Mouse (Mus musculus) Patski (cell line): ENCODE results near the gene Atf1. TPM values are rescaled to one million over a fixed set of nuclear protein-coding genes. Genes with fewer than 3 reads are reported as not detected.

Source experiments
- ATAC-seq: fragments of 100-300 bp; one replicate; pipeline ENCODE4 v1.8.0; 2021
- CTCF ChIA-PET: fragments of 350-600 bp; sonication (Branson Sonifier 250); formaldehyde crosslinking; loops from one replicate; lab custom pipeline; 2022; ENCODE audit warnings: inconsistent platforms; lab: Charles Lee
- POLR2A ChIA-PET: fragments of 350-600 bp; sonication (Branson Sonifier 250); formaldehyde crosslinking; loops from one replicate; lab custom pipeline; 2022; ENCODE audit warnings: antibody characterized with exemption, inconsistent platforms; lab: Charles Lee
- DNase-seq: peaks from one replicate; pipeline ENCODE4 v3.0.0-alpha.2; 2011; ENCODE audit warnings: low read depth, low spot score
- H3K27me3 ChIP-seq: fragments of 371-371 bp; one replicate; pipeline ENCODE4 v1.5.1; 2021
- CTCF ChIP-seq: fragments of 100-300 bp; IDR thresholded peaks from one replicate; pipeline ENCODE4 v1.5.1; 2021
- in situ Hi-C: fragments of 300-500 bp; cut with MboI; formaldehyde crosslinking; loops from 3 replicates; pipeline ENCODE4 v1.11.1; 2018; ENCODE audit warnings: low pct_unique_long_range_greater_than_20kb, mixed read lengths
- polyA plus RNA-seq: library from polyadenylated mRNA; unstranded; gene quantifications from one replicate; pipeline ENCODE4 v1.2.3, GENCODE M21; 2021

The Atf1 gene
- polyA plus RNA-seq, 1 experiment from 2014 or later = 61.2 TPM

GRCm38 (mm10) chr15:100186882-100187672 is 40.5 kb upstream of the Atf1 start:
- ATAC-seq (no peak), DNase-seq (no peak)
- POLR2A ChIA-PET = no interaction called here
- in situ Hi-C loops = no loop called here
- CTCF ChIA-PET = interaction anchor here (1.4 kb wide), 1 partner anchor 10 kb away, joined by 3 read pairs; no protein-coding TSS in a partner anchor
- no peaks in the 10 kb centered on the region for H3K27me3 ChIP-seq
- TF ChIP-seq CTCF = no peak

- no peaks in the 10 kb centered on the region for H3K27me3 ChIP-seq
- TF ChIP-seq CTCF = no peak
- ATAC-seq (no peak), DNase-seq (no peak)
- ChIA-PET POLR2A (no interaction called here), CTCF (no interaction called here)
- in situ Hi-C loops = no loop called here
Observed at GRCm38 (mm10) chr15:100188542-100188941, 39.1 kb upstream of the Atf1 start.

GRCm38 (mm10) chr15:100188962-100189404 is 38.6 kb upstream of the Atf1 start:
- in situ Hi-C loops = no loop called here
- CTCF ChIA-PET = no interaction called here
- TF ChIP-seq CTCF = no peak
- no peaks in the 10 kb centered on the region for H3K27me3 ChIP-seq
- POLR2A ChIA-PET = no interaction called here
- ATAC-seq = no peak
- DNase-seq = no peak

- DNase-seq = no peak
- POLR2A ChIA-PET = no interaction called here
- in situ Hi-C loops = no loop called here
- no peak for TF ChIP-seq CTCF
- CTCF ChIA-PET = no interaction called here
- ATAC-seq = no peak
- H3K27me3 ChIP-seq = no peaks in the 10 kb centered on the region
Observed at GRCm38 (mm10) chr15:100190083-100190482, 37.5 kb upstream of the Atf1 start.

- TF ChIP-seq CTCF = no peak
- CTCF ChIA-PET = interaction anchor here (0.9 to 1.2 kb wide), 4 partner anchors 14 to 252 kb away, joined by 3 to 4 read pairs (median 3); partner anchors contain the start of gene Atf1
- ATAC-seq = no peak
- POLR2A ChIA-PET = interaction anchor here (1.1 kb wide), 1 partner anchor 22 kb away, joined by 3 read pairs; no protein-coding TSS in a partner anchor
- in situ Hi-C loops = no loop called here
- DNase-seq = no peak
- H3K27me3 ChIP-seq = no peaks in the 10 kb centered on the region
Observed at GRCm38 (mm10) chr15:100198983-100199745, 28.5 kb upstream of the Atf1 start.

- no peaks in the 10 kb centered on the region for H3K27me3 ChIP-seq
- no peak for TF ChIP-seq CTCF
- DNase-seq = no peak
- ATAC-seq = no peak
- ChIA-PET POLR2A (no interaction called here), CTCF (interaction anchor here (0.9 to 1.2 kb wide), 3 partner anchors 14 to 175 kb away, joined by 3 to 4 read pairs (median 3); partner anchors contain the start of gene Atf1)
- in situ Hi-C loops = no loop called here
Observed at GRCm38 (mm10) chr15:100199790-100200189, 27.8 kb upstream of the Atf1 start.

GRCm38 (mm10) chr15:100201806-100202205 is 25.8 kb upstream of the Atf1 start:
- no peaks in the 10 kb centered on the region for H3K27me3 ChIP-seq
- TF ChIP-seq CTCF = no peak
- in situ Hi-C loops = no loop called here
- no peak for DNase-seq
- no peak for ATAC-seq
- ChIA-PET POLR2A (no interaction called here), CTCF (no interaction called here)

- DNase-seq (no peak), ATAC-seq (no peak)
- no peak for TF ChIP-seq CTCF
- in situ Hi-C loops = no loop called here
- H3K27me3 ChIP-seq = no peaks in the 10 kb centered on the region
- POLR2A ChIA-PET = no interaction called here
- CTCF ChIA-PET = no interaction called here
Observed at GRCm38 (mm10) chr15:100202431-100203015, 25.1 kb upstream of the Atf1 start.

GRCm38 (mm10) chr15:100204574-100204973 is 23.0 kb upstream of the Atf1 start:
- CTCF ChIA-PET = interaction anchor here (1.1 to 1.8 kb wide), 3 partner anchors 10 to 17 kb away, joined by 3 to 6 read pairs (median 3); no protein-coding TSS in a partner anchor
- peak; percentile 59 for ATAC-seq
- peak; percentile 55 for DNase-seq
- TF ChIP-seq CTCF = no peak
- POLR2A ChIA-PET = interaction anchor here (1.1 kb wide), 1 partner anchor 22 kb away, joined by 4 read pairs; no protein-coding TSS in a partner anchor
- H3K27me3 ChIP-seq = no peaks in the 10 kb centered on the region
- in situ Hi-C loops = no loop called here

- no peaks in the 10 kb centered on the region for H3K27me3 ChIP-seq
- in situ Hi-C loops = no loop called here
- ChIA-PET POLR2A (interaction anchor here (1.1 kb wide), 1 partner anchor 17 kb away, joined by 4 read pairs; no protein-coding TSS in a partner anchor), CTCF (interaction anchor here (0.9 kb wide), 1 partner anchor 11 kb away, joined by 4 read pairs; no protein-coding TSS in a partner anchor)
- TF ChIP-seq CTCF = no peak
- DNase-seq (no peak), ATAC-seq (no peak)
Observed at GRCm38 (mm10) chr15:100210013-100210412, 17.6 kb upstream of the Atf1 start.
